Mouse (Mus musculus): Measurements from ENCODE around the gene Exoc7.

DNA sequence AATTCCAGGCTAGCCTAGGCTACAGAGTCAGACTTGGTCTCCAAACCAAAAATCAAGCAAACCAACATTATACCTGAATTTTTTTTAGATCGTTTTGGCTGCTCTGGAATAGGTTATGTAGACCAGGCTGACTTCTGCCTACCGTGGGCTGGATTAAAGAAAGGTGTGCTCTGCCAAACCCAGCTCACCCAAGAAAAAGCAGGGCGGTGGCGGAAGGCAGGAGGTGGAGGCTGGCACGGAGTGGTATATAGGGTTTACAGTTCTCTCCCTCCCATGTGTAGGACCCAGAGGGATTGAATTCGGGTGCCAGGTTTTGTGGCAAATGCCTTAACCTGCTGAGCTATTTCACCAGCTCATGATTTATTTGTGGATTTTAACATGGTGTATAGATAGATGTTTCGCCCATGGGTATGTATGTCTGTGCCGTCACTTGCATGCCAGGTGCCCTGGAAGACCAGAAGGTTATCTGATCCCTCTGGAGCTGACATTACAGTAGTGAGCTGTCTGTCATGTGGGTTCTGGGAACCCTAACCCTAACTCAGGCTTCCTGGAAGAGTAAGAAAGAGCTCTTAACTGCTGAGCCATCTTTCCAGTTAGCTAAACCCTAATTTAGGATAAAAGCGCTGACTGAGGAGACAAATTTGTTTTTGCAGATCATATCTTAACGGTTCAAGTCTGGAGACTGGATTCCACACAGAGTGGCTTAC, at the start of gene Exoc7:
- TF ChIP-seq POLR2A (IDR thresholded peaks at IDR 0.05; ENCODE audit: borderline replicate concordance, insufficient read depth, low read length) (no peak), CTCF (IDR thresholded peaks at IDR 0.05; ENCODE audit: borderline replicate concordance, insufficient read depth, low read depth, low read length) (no peak)

All from cerebellum, adult 2 months (tissue).